Mouse (Mus musculus): ENCODE data around the gene Grm1. TPM values are rescaled to one million over a fixed set of nuclear protein-coding genes. Genes with fewer than 3 reads are reported as not detected.

The Grm1 gene
- polyA plus RNA-seq, 1 experiment, result not detected

DNA sequence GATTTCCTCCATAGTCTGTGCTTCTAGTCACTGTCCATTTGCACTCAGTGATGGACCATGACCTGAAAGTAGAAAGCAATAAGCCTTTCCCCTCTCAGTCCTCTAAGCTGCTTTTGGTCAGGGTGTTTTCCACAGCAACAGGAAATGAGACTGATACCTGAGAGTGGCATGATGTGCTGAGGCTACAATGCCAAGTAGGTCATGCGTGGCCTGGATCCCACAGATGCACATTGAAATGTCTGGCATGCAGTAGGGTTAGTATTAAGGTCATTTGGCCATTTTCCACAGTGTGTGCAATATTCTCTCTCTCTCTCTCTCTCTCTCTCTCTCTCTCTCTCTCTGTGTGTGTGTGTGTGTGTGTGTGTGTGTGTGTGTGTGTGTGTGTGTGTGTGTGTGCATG lies 254.8 kb downstream of the Grm1 start:
- no peak overlapping the region for H3ac ChIP-seq (ENCODE audit: control insufficient read depth, insufficient read length, low read depth)
- no peaks in the 10 kb centered on the region for H3K79me2 ChIP-seq (ENCODE audit: control insufficient read depth, insufficient read depth)
- TF ChIP-seq MYOD1 (IDR thresholded peaks at IDR 0.05; ENCODE audit: control insufficient read depth, insufficient read length, low read depth), result no peak
- no peak for TF ChIP-seq CTCF (IDR thresholded peaks at IDR 0.05; ENCODE audit: control insufficient read depth, insufficient read depth, insufficient read length)
- no peak for TF ChIP-seq MAX (IDR thresholded peaks at IDR 0.05)
- TF ChIP-seq CEBPB (IDR thresholded peaks at IDR 0.05; ENCODE audit: low read depth), result no peak
- no peak for TF ChIP-seq MYOG (IDR thresholded peaks at IDR 0.05; ENCODE audit: control insufficient read depth, extremely low read depth, insufficient read length)

GRCm38 (mm10) chr10:10818061-10818460 lies 264.1 kb downstream of the Grm1 start:
- Histone ChIP-seq H3K36me3 (ENCODE audit: control insufficient read depth, insufficient read depth) (no peaks in the 10 kb centered on the region), H3K4me3 (ENCODE audit: insufficient read depth, poor library complexity, severe bottlenecking) (no peak overlapping the region), H3ac (ENCODE audit: control insufficient read depth, insufficient read length, low read depth) (no peak overlapping the region), H3K27me3 (ENCODE audit: control insufficient read depth, insufficient read depth, insufficient read length) (no peaks in the 10 kb centered on the region), H3K79me2 (ENCODE audit: control insufficient read depth, insufficient read depth) (no peaks in the 10 kb centered on the region), H3K79me3 (ENCODE audit: low read depth) (no peaks in the 10 kb centered on the region)
- TF ChIP-seq CEBPB (IDR thresholded peaks at IDR 0.05; ENCODE audit: low read depth) (peak; percentile 51), MYOD1 (IDR thresholded peaks at IDR 0.05; ENCODE audit: control insufficient read depth, insufficient read length, low read depth) (no peak)

More for the DNA sequence above, 254.8 kb downstream of the Grm1 start:
- Histone ChIP-seq H3K79me3 (ENCODE audit: low read depth) (no peaks in the 10 kb centered on the region), H3K27me3 (ENCODE audit: control insufficient read depth, insufficient read depth, insufficient read length) (no peaks in the 10 kb centered on the region), H3K4me3 (ENCODE audit: insufficient read depth, poor library complexity, severe bottlenecking) (no peak overlapping the region), H3K36me3 (ENCODE audit: control insufficient read depth, insufficient read depth) (no peaks in the 10 kb centered on the region)

DNA sequence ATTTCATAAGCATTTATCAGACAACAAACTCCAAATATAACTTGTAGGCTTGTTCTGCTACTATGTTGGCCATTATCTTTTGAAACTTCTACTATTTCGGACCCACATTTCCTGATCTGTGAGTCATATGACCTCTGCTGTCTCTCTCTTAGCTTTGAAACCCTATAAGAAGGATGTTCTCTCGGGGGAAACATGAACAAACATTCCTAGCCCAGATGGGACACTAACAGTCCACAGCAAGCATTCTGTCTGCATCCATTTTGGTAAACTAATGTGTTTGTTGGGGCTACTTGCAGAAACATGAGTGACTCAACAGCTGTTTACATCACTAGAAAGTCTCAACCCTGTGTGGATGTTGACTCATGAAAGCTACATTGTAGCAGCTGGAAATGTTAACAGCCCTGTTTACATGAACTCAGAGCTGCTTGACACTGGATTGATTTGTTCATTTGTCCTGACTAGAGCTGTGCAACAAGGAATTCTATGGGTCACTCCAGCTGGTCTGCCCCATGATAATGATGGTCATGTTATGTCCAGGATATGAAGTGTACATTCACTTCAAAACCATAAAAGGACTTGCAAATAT lies 267.4 kb downstream of the Grm1 start:
- H3K4me3 ChIP-seq (ENCODE audit: insufficient read depth, poor library complexity, severe bottlenecking), result no peak overlapping the region
- H3K79me2 ChIP-seq (ENCODE audit: control insufficient read depth, insufficient read depth), result no peaks in the 10 kb centered on the region
- TF ChIP-seq FOSL1 (IDR thresholded peaks at IDR 0.05; ENCODE audit: insufficient read depth, low read length, poor library complexity, severe bottlenecking) (no peak), USF1 (IDR thresholded peaks at IDR 0.05; ENCODE audit: low read depth) (peak; percentile 38), MAX (IDR thresholded peaks at IDR 0.05) (no peak), MYOG (IDR thresholded peaks at IDR 0.05; ENCODE audit: control insufficient read depth, extremely low read depth, insufficient read length) (no peak), MYOD1 (IDR thresholded peaks at IDR 0.05; ENCODE audit: control insufficient read depth, insufficient read length, low read depth) (peak; percentile 69), CTCF (IDR thresholded peaks at IDR 0.05; ENCODE audit: control insufficient read depth, insufficient read depth, insufficient read length) (no peak), CEBPB (IDR thresholded peaks at IDR 0.05; ENCODE audit: low read depth) (peak; percentile 2)
- H3K79me3 ChIP-seq (ENCODE audit: low read depth), result no peaks in the 10 kb centered on the region
- H3K36me3 ChIP-seq (ENCODE audit: control insufficient read depth, insufficient read depth), result no peaks in the 10 kb centered on the region
- H3K27me3 ChIP-seq (ENCODE audit: control insufficient read depth, insufficient read depth, insufficient read length), result no peaks in the 10 kb centered on the region
- H3ac ChIP-seq (ENCODE audit: control insufficient read depth, insufficient read length, low read depth), result no peak overlapping the region

- no peaks in the 10 kb centered on the region for H3K79me2 ChIP-seq (ENCODE audit: control insufficient read depth, insufficient read depth)
- no peaks in the 10 kb centered on the region for H3K27me3 ChIP-seq (ENCODE audit: control insufficient read depth, insufficient read depth, insufficient read length)
- H3ac ChIP-seq (ENCODE audit: control insufficient read depth, insufficient read length, low read depth), result no peak overlapping the region
- H3K36me3 ChIP-seq (ENCODE audit: control insufficient read depth, insufficient read depth), result no peaks in the 10 kb centered on the region
- H3K4me3 ChIP-seq (ENCODE audit: insufficient read depth, poor library complexity, severe bottlenecking), result no peak overlapping the region
- TF ChIP-seq CTCF (IDR thresholded peaks at IDR 0.05; ENCODE audit: control insufficient read depth, insufficient read depth, insufficient read length), result no peak
- TF ChIP-seq MYOG (IDR thresholded peaks at IDR 0.05; ENCODE audit: control insufficient read depth, extremely low read depth, insufficient read length), result no peak
- TF ChIP-seq CEBPB (IDR thresholded peaks at IDR 0.05; ENCODE audit: low read depth), result no peak
- TF ChIP-seq MAX (IDR thresholded peaks at IDR 0.05), result no peak
- TF ChIP-seq USF1 (IDR thresholded peaks at IDR 0.05; ENCODE audit: low read depth), result no peak
- no peak for TF ChIP-seq MYOD1 (IDR thresholded peaks at IDR 0.05; ENCODE audit: control insufficient read depth, insufficient read length, low read depth)
- TF ChIP-seq FOSL1 (IDR thresholded peaks at IDR 0.05; ENCODE audit: insufficient read depth, low read length, poor library complexity, severe bottlenecking), result no peak
- no peaks in the 10 kb centered on the region for H3K79me3 ChIP-seq (ENCODE audit: low read depth)
Observed at GRCm38 (mm10) chr10:10812750-10813711, 269.1 kb downstream of the Grm1 start.

GRCm38 (mm10) chr10:10809777-10810176 lies 272.4 kb downstream of the Grm1 start:
- Histone ChIP-seq H3K79me2 (ENCODE audit: control insufficient read depth, insufficient read depth) (no peaks in the 10 kb centered on the region), H3ac (ENCODE audit: control insufficient read depth, insufficient read length, low read depth) (no peak overlapping the region), H3K4me3 (ENCODE audit: insufficient read depth, poor library complexity, severe bottlenecking) (no peak overlapping the region), H3K36me3 (ENCODE audit: control insufficient read depth, insufficient read depth) (no peaks in the 10 kb centered on the region), H3K27me3 (ENCODE audit: control insufficient read depth, insufficient read depth, insufficient read length) (no peaks in the 10 kb centered on the region), H3K79me3 (ENCODE audit: low read depth) (no peaks in the 10 kb centered on the region)
- TF ChIP-seq MAX (IDR thresholded peaks at IDR 0.05) (no peak), CTCF (IDR thresholded peaks at IDR 0.05; ENCODE audit: control insufficient read depth, insufficient read depth, insufficient read length) (no peak), MYOG (IDR thresholded peaks at IDR 0.05; ENCODE audit: control insufficient read depth, extremely low read depth, insufficient read length) (no peak), MYOD1 (IDR thresholded peaks at IDR 0.05; ENCODE audit: control insufficient read depth, insufficient read length, low read depth) (no peak), CEBPB (IDR thresholded peaks at IDR 0.05; ENCODE audit: low read depth) (no peak), USF1 (IDR thresholded peaks at IDR 0.05; ENCODE audit: low read depth) (no peak), FOSL1 (IDR thresholded peaks at IDR 0.05; ENCODE audit: insufficient read depth, low read length, poor library complexity, severe bottlenecking) (no peak)
